Mouse (Mus musculus): ENCODE measurements at regions not wholly inside any gene's neighbourhood (a gene's known extent, or its start where the extent isn't known, plus 50 kb on each side); places are given as distances from the start of the nearest gene placed in this dataset.

- H3K36me3 ChIP-seq (ENCODE audit: insufficient read depth, low read length) = no peaks in the 10 kb centered on the region
- no peak for DNase-seq (ENCODE audit: low spot score)
- H3K4me2 ChIP-seq (ENCODE audit: low read depth, low read length) = no peak overlapping the region
- ATAC-seq = no peak
- no peaks in the 10 kb centered on the region for H3K9me3 ChIP-seq (ENCODE audit: low read length)
- WGBS = 71% methylated on average over 7 of the region's 7 CpGs
- no peak for TF ChIP-seq CTCF (IDR thresholded peaks at IDR 0.05; ENCODE audit: low read depth)
- H3K9ac ChIP-seq (replicated peaks; ENCODE audit: low read length) = no peak overlapping the region
- no peaks in the 10 kb centered on the region for H3K27me3 ChIP-seq (ENCODE audit: insufficient read depth, low read length)
- no peak overlapping the region for H3K27ac ChIP-seq
- H3K4me3 ChIP-seq (ENCODE audit: low read length) = no peak overlapping the region
- no peaks in the 10 kb centered on the region for H3K4me1 ChIP-seq (ENCODE audit: insufficient read depth, low read length)
These were observed 75.8 kb upstream of the Mrps9 start for GRCm38 (mm10) chr1:42774971-42775892.

GRCm38 (mm10) chr1:42775893-42776287 is 75.1 kb upstream of the Mrps9 start:
- Histone ChIP-seq H3K27ac (no peak overlapping the region), H3K4me2 (ENCODE audit: low read depth, low read length) (no peak overlapping the region), H3K27me3 (ENCODE audit: insufficient read depth, low read length) (no peaks in the 10 kb centered on the region), H3K4me3 (ENCODE audit: low read length) (no peak overlapping the region), H3K9ac (replicated peaks; ENCODE audit: low read length) (no peak overlapping the region), H3K36me3 (ENCODE audit: insufficient read depth, low read length) (no peaks in the 10 kb centered on the region), H3K4me1 (ENCODE audit: insufficient read depth, low read length) (no peaks in the 10 kb centered on the region), H3K9me3 (ENCODE audit: low read length) (no peaks in the 10 kb centered on the region)
- 83% methylated on average over 2 of the region's 2 CpGs for WGBS
- no peak for TF ChIP-seq CTCF (IDR thresholded peaks at IDR 0.05; ENCODE audit: low read depth)
- ATAC-seq = no peak
- no peak for DNase-seq (ENCODE audit: low spot score)

- H3K27ac ChIP-seq = no peak overlapping the region
- no peaks in the 10 kb centered on the region for H3K36me3 ChIP-seq (ENCODE audit: insufficient read depth, low read length)
- ATAC-seq (no peak), DNase-seq (ENCODE audit: low spot score) (no peak)
- TF ChIP-seq CTCF (IDR thresholded peaks at IDR 0.05; ENCODE audit: low read depth) = no peak
- H3K4me1 ChIP-seq (ENCODE audit: insufficient read depth, low read length) = no peaks in the 10 kb centered on the region; the same call in 1 of the 2 replicates
- no peak overlapping the region for H3K9ac ChIP-seq (replicated peaks; ENCODE audit: low read length)
- H3K9me3 ChIP-seq (ENCODE audit: low read length) = no peaks in the 10 kb centered on the region
- H3K27me3 ChIP-seq (ENCODE audit: insufficient read depth, low read length) = no peaks in the 10 kb centered on the region
- H3K4me2 ChIP-seq (ENCODE audit: low read depth, low read length) = no peak overlapping the region
- 68% methylated on average over 1 of the region's 1 CpGs for WGBS
- no peak overlapping the region for H3K4me3 ChIP-seq (ENCODE audit: low read length)
These were observed 73.6 kb upstream of the Mrps9 start for GRCm38 (mm10) chr1:42777416-42777815.

- ATAC-seq = 0 out of 2 replicates have a peak, but pooled peaks have one; percentile 60
- DNase-seq (ENCODE audit: low spot score) = peak; percentile 83
- 49% methylated on average over 5 of the region's 5 CpGs for WGBS
- no peaks in the 10 kb centered on the region; the same call in 1 of the 2 replicates for H3K4me1 ChIP-seq (ENCODE audit: insufficient read depth, low read length)
- peak overlapping the region; percentile 40; the same call in 1 of the 2 replicates for H3K4me2 ChIP-seq (ENCODE audit: low read depth, low read length)
- no peak overlapping the region for H3K4me3 ChIP-seq (ENCODE audit: low read length)
- no peaks in the 10 kb centered on the region for H3K9me3 ChIP-seq (ENCODE audit: low read length)
- H3K27me3 ChIP-seq (ENCODE audit: insufficient read depth, low read length) = no peaks in the 10 kb centered on the region
- H3K27ac ChIP-seq = no peak overlapping the region
- peak; percentile 81 for TF ChIP-seq CTCF (IDR thresholded peaks at IDR 0.05; ENCODE audit: low read depth)
- H3K36me3 ChIP-seq (ENCODE audit: insufficient read depth, low read length) = no peaks in the 10 kb centered on the region
- H3K9ac ChIP-seq (replicated peaks; ENCODE audit: low read length) = no peak overlapping the region
These were observed 71.3 kb upstream of the Mrps9 start for GRCm38 (mm10) chr1:42779761-42780160.

GRCm38 (mm10) chr1:42780266-42780665 is 70.8 kb upstream of the Mrps9 start:
- no peak overlapping the region for H3K27ac ChIP-seq
- H3K36me3 ChIP-seq (ENCODE audit: insufficient read depth, low read length) = no peaks in the 10 kb centered on the region
- 34% methylated on average over 15 of the region's 15 CpGs for WGBS
- H3K4me2 ChIP-seq (ENCODE audit: low read depth, low read length) = peak overlapping the region; percentile 40
- DNase-seq (ENCODE audit: low spot score) (peak; percentile 44), ATAC-seq (no peak)
- no peaks in the 10 kb centered on the region; the same call in 1 of the 2 replicates for H3K4me1 ChIP-seq (ENCODE audit: insufficient read depth, low read length)
- no peaks in the 10 kb centered on the region for H3K9me3 ChIP-seq (ENCODE audit: low read length)
- TF ChIP-seq CTCF (IDR thresholded peaks at IDR 0.05; ENCODE audit: low read depth) = no peak
- no peak overlapping the region for H3K9ac ChIP-seq (replicated peaks; ENCODE audit: low read length)
- no peaks in the 10 kb centered on the region for H3K27me3 ChIP-seq (ENCODE audit: insufficient read depth, low read length)
- no peak overlapping the region for H3K4me3 ChIP-seq (ENCODE audit: low read length)

GRCm38 (mm10) chr1:42781533-42781932 is 69.5 kb upstream of the Mrps9 start:
- Histone ChIP-seq H3K9me3 (ENCODE audit: low read length) (no peaks in the 10 kb centered on the region), H3K36me3 (ENCODE audit: insufficient read depth, low read length) (no peaks in the 10 kb centered on the region), H3K27ac (no peak overlapping the region), H3K4me2 (ENCODE audit: low read depth, low read length) (no peak overlapping the region), H3K4me1 (ENCODE audit: insufficient read depth, low read length) (no peaks in the 10 kb centered on the region; the same call in 1 of the 2 replicates), H3K9ac (replicated peaks; ENCODE audit: low read length) (no peak overlapping the region), H3K4me3 (ENCODE audit: low read length) (no peak overlapping the region), H3K27me3 (ENCODE audit: insufficient read depth, low read length) (no peaks in the 10 kb centered on the region)
- TF ChIP-seq CTCF (IDR thresholded peaks at IDR 0.05; ENCODE audit: low read depth) = no peak
- ATAC-seq = no peak
- DNase-seq (ENCODE audit: low spot score) = peak; percentile 49
- WGBS = 47% methylated on average over 8 of the region's 8 CpGs
